Mouse (Mus musculus): ENCODE data around the gene 1700003F12Rik. TPM values are rescaled to one million over a fixed set of nuclear protein-coding genes. Genes with fewer than 3 reads are reported as not detected.

Gene 1700003F12Rik
- total and polyA plus RNA-seq, 2 experiments: 0.54 TPM; not detected in 1

- Histone ChIP-seq H3K79me2 (ENCODE audit: control insufficient read depth, insufficient read depth, low read length) (no peaks in the 10 kb centered on the region), H3K4me3 (ENCODE audit: insufficient read depth, low read depth, low read length) (peak overlapping the region; percentile 49; the same call in 1 of the 2 replicates), H3K4me1 (ENCODE audit: control insufficient read depth, insufficient read depth, low read length) (peaks cover 5% of the 10 kb centered on the region), H3K9ac (ENCODE audit: low read depth, low read length) (no peak overlapping the region; the same call in 1 of the 2 replicates), H3K36me3 (ENCODE audit: control insufficient read depth, insufficient read depth, low read length) (no peaks in the 10 kb centered on the region), H3K27me3 (ENCODE audit: control insufficient read depth, insufficient read depth, low read length) (peaks cover 9% of the 10 kb centered on the region), H3K27ac (replicated peaks; ENCODE audit: insufficient read depth, low read depth, low read length) (no peak overlapping the region)
- 16% methylated on average over 20 of the region's 20 CpGs for WGBS
- TF ChIP-seq CTCF (IDR thresholded peaks at IDR 0.05; ENCODE audit: low read depth, low read length): no peak
- no peak for TF ChIP-seq POLR2A (IDR thresholded peaks at IDR 0.05; ENCODE audit: extremely low read depth, insufficient read depth, low read length)
- DNase-seq (ENCODE audit: extremely low read depth, low read depth, low spot score): no peak
Measured at GRCm38 (mm10) chr2:154549886-154550189, 3.0 kb downstream of the 1700003F12Rik start.

DNA sequence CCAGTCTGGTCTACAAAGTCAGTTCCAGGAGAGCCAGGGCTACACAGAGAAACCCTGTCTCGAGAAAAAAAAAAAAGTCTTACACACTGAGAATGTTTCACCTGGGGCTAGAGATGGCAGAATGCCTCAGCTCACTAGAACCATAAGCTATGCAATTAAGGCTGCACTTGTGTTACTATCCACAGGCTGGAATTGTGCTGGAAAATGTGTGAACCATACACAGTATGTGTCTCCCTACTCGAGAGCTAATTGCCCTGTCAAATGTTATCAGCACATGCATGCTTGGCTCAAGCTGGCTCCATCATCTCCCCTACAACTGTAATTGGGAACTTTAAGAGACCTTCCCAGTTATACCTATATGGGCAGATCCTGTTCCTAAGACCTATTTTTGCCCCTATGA is 4.1 kb downstream of the 1700003F12Rik start:
- DNase-seq (ENCODE audit: extremely low read depth, low read depth, low spot score): no peak
- Histone ChIP-seq H3K9ac (ENCODE audit: low read depth, low read length) (no peak overlapping the region), H3K79me2 (ENCODE audit: control insufficient read depth, insufficient read depth, low read length) (no peaks in the 10 kb centered on the region), H3K27me3 (ENCODE audit: control insufficient read depth, insufficient read depth, low read length) (peaks cover 9% of the 10 kb centered on the region), H3K4me3 (ENCODE audit: insufficient read depth, low read depth, low read length) (no peak overlapping the region), H3K36me3 (ENCODE audit: control insufficient read depth, insufficient read depth, low read length) (no peaks in the 10 kb centered on the region), H3K4me1 (ENCODE audit: control insufficient read depth, insufficient read depth, low read length) (peaks cover 5% of the 10 kb centered on the region), H3K27ac (replicated peaks; ENCODE audit: insufficient read depth, low read depth, low read length) (no peak overlapping the region)
- no peak for TF ChIP-seq POLR2A (IDR thresholded peaks at IDR 0.05; ENCODE audit: extremely low read depth, insufficient read depth, low read length)
- WGBS: 81% methylated on average over 2 of the region's 2 CpGs

DNA sequence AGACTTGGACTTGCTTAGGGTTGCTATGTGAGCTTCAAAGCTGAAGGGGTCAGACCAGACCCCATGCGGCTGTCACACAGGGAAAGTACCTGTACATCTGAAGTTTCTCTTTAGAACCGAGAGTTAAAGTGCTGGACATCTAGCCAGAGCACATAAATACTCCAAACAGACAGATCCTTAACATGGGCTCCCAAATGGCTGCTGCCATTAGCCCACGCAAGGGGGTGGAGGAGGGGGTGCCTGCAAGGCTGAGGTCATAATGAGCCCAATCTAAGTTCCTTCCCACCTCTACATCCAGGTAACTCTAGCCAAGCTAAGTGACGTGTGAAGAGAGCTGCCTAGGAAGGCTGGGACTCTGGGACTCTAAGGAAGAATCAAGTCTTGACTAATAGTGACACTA is 4.6 kb downstream of the 1700003F12Rik start, which contains the start of gene Actl10:
Gene Actl10, plus strand, starts transcription at position 301 of the 400 bp plus-strand sequence.
- TF ChIP-seq POLR2A (IDR thresholded peaks at IDR 0.05; ENCODE audit: extremely low read depth, insufficient read depth, low read length) (no peak), CTCF (IDR thresholded peaks at IDR 0.05; ENCODE audit: low read depth, low read length) (no peak)
- 90% methylated on average over 4 of the region's 4 CpGs for WGBS
- peak within 1 kb of the TSS; percentile 37; the same call in 1 of the 2 replicates for H3K4me3 ChIP-seq (ENCODE audit: insufficient read depth, low read depth, low read length)
- no peak for DNase-seq (ENCODE audit: extremely low read depth, low read depth, low spot score)
- H3K27ac ChIP-seq (replicated peaks; ENCODE audit: insufficient read depth, low read depth, low read length): no peak within 1 kb of the TSS
- no peak within 1 kb of the TSS for H3K9ac ChIP-seq (ENCODE audit: low read depth, low read length)
- H3K4me1 ChIP-seq (ENCODE audit: control insufficient read depth, insufficient read depth, low read length): peaks cover 5% of the 10 kb centered on the region
- H3K79me2 ChIP-seq (ENCODE audit: control insufficient read depth, insufficient read depth, low read length): no peaks in the 10 kb centered on the region
- H3K27me3 ChIP-seq (ENCODE audit: control insufficient read depth, insufficient read depth, low read length): peaks cover 9% of the 10 kb centered on the region
- H3K36me3 ChIP-seq (ENCODE audit: control insufficient read depth, insufficient read depth, low read length): no peaks in the 10 kb centered on the region

- Histone ChIP-seq H3K4me1 (ENCODE audit: control insufficient read depth, insufficient read depth, low read length) (peaks cover 5% of the 10 kb centered on the region), H3K36me3 (ENCODE audit: control insufficient read depth, insufficient read depth, low read length) (no peaks in the 10 kb centered on the region), H3K9ac (ENCODE audit: low read depth, low read length) (no peak overlapping the region), H3K27ac (replicated peaks; ENCODE audit: insufficient read depth, low read depth, low read length) (no peak overlapping the region), H3K27me3 (ENCODE audit: control insufficient read depth, insufficient read depth, low read length) (peaks cover 9% of the 10 kb centered on the region), H3K79me2 (ENCODE audit: control insufficient read depth, insufficient read depth, low read length) (no peaks in the 10 kb centered on the region), H3K4me3 (ENCODE audit: insufficient read depth, low read depth, low read length) (no peak overlapping the region; the same call in 1 of the 2 replicates)
- TF ChIP-seq POLR2A (IDR thresholded peaks at IDR 0.05; ENCODE audit: extremely low read depth, insufficient read depth, low read length) (no peak), CTCF (IDR thresholded peaks at IDR 0.05; ENCODE audit: low read depth, low read length) (no peak)
- no peak for DNase-seq (ENCODE audit: extremely low read depth, low read depth, low spot score)
- WGBS: 48% methylated on average over 21 of the region's 21 CpGs
Measured at GRCm38 (mm10) chr2:154551927-154552326, 5.0 kb downstream of the 1700003F12Rik start.

DNA sequence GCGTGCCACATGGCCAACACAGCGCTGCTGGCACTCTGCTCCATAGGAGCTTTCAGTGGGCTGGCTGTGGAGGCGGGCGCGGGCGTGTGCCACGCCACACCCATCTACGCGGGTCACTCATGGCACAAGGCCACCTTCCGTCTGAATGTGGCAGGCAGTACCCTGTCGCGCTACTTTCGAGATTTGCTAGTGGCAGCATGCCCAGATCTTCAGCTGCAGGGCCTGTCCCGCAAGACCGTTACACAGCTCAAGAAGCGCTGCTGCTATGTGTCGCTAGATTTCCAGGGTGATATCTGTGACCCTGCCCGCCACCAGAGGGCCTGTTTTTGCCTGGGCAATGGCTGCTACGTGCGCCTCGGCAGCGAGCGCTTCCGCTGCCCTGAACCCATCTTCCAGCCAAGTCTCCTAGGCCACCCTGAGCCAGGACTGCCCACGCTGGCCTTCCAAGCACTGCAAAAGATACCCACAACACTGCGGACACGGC is 5.6 kb downstream of the 1700003F12Rik start:
- Histone ChIP-seq H3K79me2 (ENCODE audit: control insufficient read depth, insufficient read depth, low read length) (no peaks in the 10 kb centered on the region), H3K4me3 (ENCODE audit: insufficient read depth, low read depth, low read length) (peak overlapping the region; percentile 37; the same call in 1 of the 2 replicates), H3K36me3 (ENCODE audit: control insufficient read depth, insufficient read depth, low read length) (no peaks in the 10 kb centered on the region), H3K27ac (replicated peaks; ENCODE audit: insufficient read depth, low read depth, low read length) (no peak overlapping the region), H3K4me1 (ENCODE audit: control insufficient read depth, insufficient read depth, low read length) (peaks cover 5% of the 10 kb centered on the region), H3K9ac (ENCODE audit: low read depth, low read length) (no peak overlapping the region), H3K27me3 (ENCODE audit: control insufficient read depth, insufficient read depth, low read length) (peaks cover 9% of the 10 kb centered on the region)
- TF ChIP-seq POLR2A (IDR thresholded peaks at IDR 0.05; ENCODE audit: extremely low read depth, insufficient read depth, low read length): no peak
- peak; percentile 86 for TF ChIP-seq CTCF (IDR thresholded peaks at IDR 0.05; ENCODE audit: low read depth, low read length)
- WGBS: 17% methylated on average over 27 of the region's 27 CpGs
- peak; percentile 58 for DNase-seq (ENCODE audit: extremely low read depth, low read depth, low spot score)

GRCm38 (mm10) chr2:154555235-154555634 is 8.3 kb downstream of the 1700003F12Rik start:
- H3K4me3 ChIP-seq (ENCODE audit: insufficient read depth, low read depth, low read length): no peak overlapping the region
- H3K79me2 ChIP-seq (ENCODE audit: control insufficient read depth, insufficient read depth, low read length): no peaks in the 10 kb centered on the region
- 85% methylated on average over 6 of the region's 6 CpGs for WGBS
- no peak for DNase-seq (ENCODE audit: extremely low read depth, low read depth, low spot score)
- H3K27ac ChIP-seq (replicated peaks; ENCODE audit: insufficient read depth, low read depth, low read length): no peak overlapping the region
- no peak for TF ChIP-seq CTCF (IDR thresholded peaks at IDR 0.05; ENCODE audit: low read depth, low read length)
- TF ChIP-seq POLR2A (IDR thresholded peaks at IDR 0.05; ENCODE audit: extremely low read depth, insufficient read depth, low read length): no peak
- H3K4me1 ChIP-seq (ENCODE audit: control insufficient read depth, insufficient read depth, low read length): peaks cover 8% of the 10 kb centered on the region
- H3K36me3 ChIP-seq (ENCODE audit: control insufficient read depth, insufficient read depth, low read length): no peaks in the 10 kb centered on the region
- no peak overlapping the region for H3K9ac ChIP-seq (ENCODE audit: low read depth, low read length)
- peaks cover 2% of the 10 kb centered on the region; the same call in 1 of the 2 replicates for H3K27me3 ChIP-seq (ENCODE audit: control insufficient read depth, insufficient read depth, low read length)
